29 mouse cellular contexts compared by ENCODE assay signal in genomic region chr3:152235805-152236204, GRCm38 (mm10). TPM values are rescaled to one million over a fixed set of nuclear protein-coding genes. Genes with fewer than 3 reads are reported as not detected.
"Had no signal": no experiment of that assay in that cellular context is flagged by ENCODE, and none has a peak within 500 bp of the region (broad histone marks: within the 10 kb centered on the region; RNA-seq: fewer than 3 reads in every experiment).

No protein-coding gene starts in this region.

- H3K9me3 ChIP-seq: embryonic facial prominence, embryonic 10.5 days; embryonic facial prominence, embryonic 12.5 days; embryonic facial prominence, embryonic 13.5 days; embryonic facial prominence, embryonic 15.5 days; forebrain, embryonic 10.5 days; forebrain, embryonic 12.5 days; forebrain, embryonic 13.5 days; forebrain, embryonic 15.5 days had no signal

- DNase-seq: cerebellum, adult 8-10 months; cerebellum, adult 9-10 months; cerebellum, adult 9-11 months; cerebellum, postnatal 10 days; cerebellum, postnatal 14 days; cerebellum, postnatal 25 days; cerebellum, postnatal 36 days; embryo, embryonic 11 days; forebrain, postnatal 0 days; gastrocnemius, adult 2 months; gastrocnemius, postnatal 10 days; gastrocnemius, postnatal 14 days; gastrocnemius, postnatal 25 days; gastrocnemius, postnatal 36 days; heart, adult 11 months; heart, adult 18-20 months; heart, adult 2 months had no signal

- ATAC-seq: forebrain, embryonic 13.5 days; forebrain, embryonic 14.5 days; forebrain, embryonic 15.5 days; forebrain, embryonic 16.5 days; forebrain, postnatal 0 days had no signal

- H3K4me3 ChIP-seq: embryonic facial prominence, embryonic 10.5 days; embryonic facial prominence, embryonic 12.5 days; embryonic facial prominence, embryonic 13.5 days; embryonic facial prominence, embryonic 15.5 days; erythroblast, embryonic 14.5 days; forebrain, embryonic 10.5 days; forebrain, embryonic 12.5 days; forebrain, embryonic 13.5 days; forebrain, embryonic 15.5 days; gastrocnemius, adult 2 months; heart, adult 2 months had no signal

- H3K9ac ChIP-seq: embryonic facial prominence, embryonic 12.5 days; embryonic facial prominence, embryonic 13.5 days; embryonic facial prominence, embryonic 15.5 days; forebrain, embryonic 12.5 days; forebrain, embryonic 13.5 days; forebrain, embryonic 15.5 days; forebrain, postnatal 0 days had no signal

- H3K4me1 ChIP-seq: embryonic facial prominence, embryonic 10.5 days; embryonic facial prominence, embryonic 12.5 days; embryonic facial prominence, embryonic 13.5 days; embryonic facial prominence, embryonic 15.5 days; forebrain, embryonic 10.5 days; forebrain, embryonic 12.5 days; forebrain, embryonic 13.5 days; forebrain, embryonic 15.5 days had no signal

- H3K27ac ChIP-seq: embryonic facial prominence, embryonic 10.5 days; embryonic facial prominence, embryonic 12.5 days; embryonic facial prominence, embryonic 13.5 days; embryonic facial prominence, embryonic 15.5 days; forebrain, embryonic 10.5 days; forebrain, embryonic 12.5 days; forebrain, embryonic 13.5 days; forebrain, embryonic 15.5 days; gastrocnemius, adult 2 months; heart, adult 2 months had no signal

- H3K4me2 ChIP-seq: embryonic facial prominence, embryonic 12.5 days; embryonic facial prominence, embryonic 13.5 days; embryonic facial prominence, embryonic 15.5 days; forebrain, embryonic 12.5 days; forebrain, embryonic 13.5 days; forebrain, embryonic 15.5 days had no signal

- H3K27me3 ChIP-seq: embryonic facial prominence, embryonic 12.5 days; embryonic facial prominence, embryonic 13.5 days; embryonic facial prominence, embryonic 15.5 days; forebrain, embryonic 12.5 days; forebrain, embryonic 13.5 days; forebrain, embryonic 15.5 days had no signal

RNA-seq across cellular contexts. Expression of gene Nexn, which starts 30.3 kb away (rescaled TPM):
- total RNA-seq: granulocyte monocyte progenitor cell, adult 5-6 weeks had no signal
- polyA plus RNA-seq: erythroblast, embryonic 14.5 days had no signal
